ENCODE assay signal across 9 mouse cellular contexts in genomic region chr7:145173116-145173515, GRCm38 (mm10). TPM values are rescaled to one million over a fixed set of nuclear protein-coding genes. Genes with fewer than 3 reads are reported as not detected.
DNase-seq lines count a peak whose midpoint lies in the region; ATAC-seq lines count a peak whose summit lies in the region.
"Had no signal": no experiment of that assay in that cellular context is flagged by ENCODE, and none has a peak within 500 bp of the region (broad histone marks: within the 10 kb centered on the region; RNA-seq: fewer than 3 reads in every experiment).

No protein-coding gene starts in this region.

- intact Hi-C loops in heart, postnatal 36 days (cut with DNase I), result no loop called here

- DNase-seq in heart, postnatal 4 days, result peak; percentile 18
- DNase-seq in heart, postnatal 36 days, result no peak
- DNase-seq in brain, adult 2 months (ENCODE audit: low read depth, low spot score), result peak; percentile 24
- DNase-seq in hindbrain, embryonic 10.5 days (ENCODE audit: low spot score), result peak; percentile 66
- DNase-seq in neural tube, embryonic 10.5 days (ENCODE audit: extremely low spot score, low spot score), result peak; percentile 56
- no peak for DNase-seq in testis, postnatal 10 days (ENCODE audit: low spot score)
- no peak for DNase-seq in ovary, postnatal 36 days (ENCODE audit: low spot score)

- ATAC-seq in erythroid progenitor cell, adult 5-6 weeks (replicated peaks; ENCODE audit: low FRiP score, poor library complexity, severe bottlenecking), result no peak

- 9% methylated on average over 12 of the region's 12 CpGs for WGBS in hindbrain, embryonic 10.5 days

- H3K36me3 ChIP-seq in hindbrain, embryonic 10.5 days, result no peaks in the 10 kb centered on the region

- H3K9me3 ChIP-seq in hindbrain, embryonic 10.5 days, result no peaks in the 10 kb centered on the region

- H3K27ac ChIP-seq in hindbrain, embryonic 10.5 days, result peak overlapping the region; percentile 84

- peaks cover 59% of the 10 kb centered on the region for H3K4me1 ChIP-seq in hindbrain, embryonic 10.5 days (replicated peaks)

- peaks cover 48% of the 10 kb centered on the region for H3K27me3 ChIP-seq in hindbrain, embryonic 10.5 days (ENCODE audit: insufficient read depth, poor library complexity, severe bottlenecking)

- peak overlapping the region; percentile 14; the same call in 1 of the 2 replicates for H3K4me3 ChIP-seq in hindbrain, embryonic 10.5 days
- H3K4me3 ChIP-seq: erythroblast, embryonic 14.5 days had no signal

RNA-seq across cellular contexts. Expression of gene 1810010D01Rik, which starts 34.8 kb away (rescaled TPM):
- total RNA-seq in heart, postnatal 4 days (2021), result under 1 TPM in 1 of 2 experiments, not detected in 1; 0.31 TPM
- total RNA-seq in heart, postnatal 36 days (2021), result not detected
- 0.19 and 0.37 TPM in 2 replicates for polyA plus RNA-seq in hindbrain, embryonic 10.5 days (2016; fragmentation: Nextera tagmentation; extraction: Ambion mirVana)
- total RNA-seq in erythroid progenitor cell, adult 5-6 weeks (2015; ENCODE audit: low replicate concordance), result not detected in 2 replicates
- not detected in 2 replicates for total RNA-seq in erythroid progenitor cell, adult 5-6 weeks (2017; ENCODE audit: low replicate concordance)
- polyA plus RNA-seq: erythroblast, embryonic 14.5 days had no signal

Comparison
In these comparisons a context has a peak if more than half of its experiments do, and no peak if none do; other contexts are left out.
1. DNase-seq: peak in heart, postnatal 4 days (single experiment), brain, adult 2 months (single experiment), hindbrain, embryonic 10.5 days (single experiment) and neural tube, embryonic 10.5 days (single experiment); none in heart, postnatal 36 days (0 of 2), testis, postnatal 10 days (single experiment) and ovary, postnatal 36 days (single experiment).